Mouse (Mus musculus) hindbrain, embryonic 13.5 days (tissue): ENCODE results near the gene Muc2. TPM values are rescaled to one million over a fixed set of nuclear protein-coding genes. Genes with fewer than 3 reads are reported as not detected.
"Not testable (repeated sequence)": the region's sequence is repeated elsewhere in the genome, so short reads cannot be mapped to it uniquely, and the experiment has no call there.

Experiments used
- ATAC-seq: fragments of 200-750 bp; cut with Nextera tagmentation; 2 replicates; pipeline ENCODE4 v1.8.0; 2017; ENCODE audit warnings: moderate TSS enrichment; ENCODE audit not compliant: low FRiP score
- H3K27ac ChIP-seq: fragments of 300-500 bp; sonication (generic); 2 replicates; pipeline ENCODE4 v1.5.1; 2015; ENCODE audit warnings: inconsistent platforms, mild to moderate bottlenecking, moderate library complexity
- H3K27me3 ChIP-seq: fragments of 300-500 bp; sonication (generic); 2 replicates; pipeline ENCODE4 v1.6.1; 2015; ENCODE audit warnings: mild to moderate bottlenecking, inconsistent platforms
- H3K36me3 ChIP-seq: fragments of 300-500 bp; sonication (generic); 2 replicates; pipeline ENCODE4 v1.6.1; 2015; ENCODE audit warnings: mild to moderate bottlenecking, inconsistent platforms
- H3K4me1 ChIP-seq: fragments of 300-500 bp; sonication (generic); replicated peaks from 2 replicates; pipeline ENCODE4 v1.6.1; 2015; ENCODE audit warnings: inconsistent platforms
- H3K4me2 ChIP-seq: fragments of 300-500 bp; sonication (generic); 2 replicates; pipeline ENCODE4 v1.6.1; 2015; ENCODE audit warnings: inconsistent platforms, mild to moderate bottlenecking, moderate library complexity
- H3K4me3 ChIP-seq: fragments of 300-500 bp; sonication (generic); 2 replicates; pipeline ENCODE4 v1.5.1; 2015; ENCODE audit warnings: mild to moderate bottlenecking, inconsistent platforms
- H3K9ac ChIP-seq: fragments of 300-500 bp; sonication (generic); 2 replicates; pipeline ENCODE4 v1.6.1; 2015; ENCODE audit warnings: mild to moderate bottlenecking, inconsistent platforms
- H3K9me3 ChIP-seq: fragments of 300-500 bp; sonication (generic); 2 replicates; pipeline ENCODE4 v1.6.1; 2016; ENCODE audit warnings: inconsistent platforms
- WGBS: fragments of 180-500 bp; shearing (Covaris S2); methylation state at CpG from one replicate; pipeline ENCODE4 v1.1.7; 2015; 5-methylcytosine and 5-hydroxymethylcytosine counted together
- polyA plus RNA-seq: library from polyadenylated mRNA; unstranded; fragments of >200 nt; fragmentation: Nextera tagmentation; extraction: Ambion mirVana; gene quantifications from 2 replicates; pipeline ENCODE4 v1.2.1, GENCODE M21; 2015

Muc2 gene
- 0.14 and 0.38 TPM in 2 replicates for polyA plus RNA-seq

GRCm38 (mm10) chr7:141690040-141690439 lies at the start of gene Muc2:
Gene Muc2 (plus strand): TSS chr7:141690340.
- Histone ChIP-seq H3K4me2 (no peak within 1 kb of the TSS), H3K36me3 (no peaks in the 10 kb centered on the region), H3K4me3 (no peak within 1 kb of the TSS), H3K4me1 (0 out of 2 replicates have a peak, but pooled peaks cover 7% of the 10 kb centered on the region), H3K27me3 (no peaks in the 10 kb centered on the region), H3K27ac (no peak within 1 kb of the TSS), H3K9me3 (no peaks in the 10 kb centered on the region), H3K9ac (no peak within 1 kb of the TSS)
- ATAC-seq = no peak
- WGBS = 89% methylated on average over 8 of the region's 8 CpGs

GRCm38 (mm10) chr7:141642375-141642774 lies 47.8 kb upstream of the Muc2 start:
- no peak overlapping the region for H3K4me3 ChIP-seq
- H3K36me3 ChIP-seq = no peaks in the 10 kb centered on the region
- no peak overlapping the region for H3K9ac ChIP-seq
- H3K27me3 ChIP-seq = no peaks in the 10 kb centered on the region
- no peaks in the 10 kb centered on the region for H3K9me3 ChIP-seq
- ATAC-seq = no peak
- no peak overlapping the region for H3K27ac ChIP-seq
- H3K4me1 ChIP-seq = no peaks in the 10 kb centered on the region
- 89% methylated on average over 1 of the region's 1 CpGs for WGBS
- H3K4me2 ChIP-seq = no peak overlapping the region

GRCm38 (mm10) chr7:141643160-141643559 lies 47.0 kb upstream of the Muc2 start:
- H3K27ac ChIP-seq = no peak overlapping the region
- ATAC-seq = no peak
- no peaks in the 10 kb centered on the region for H3K9me3 ChIP-seq
- no peak overlapping the region for H3K4me2 ChIP-seq
- 43% methylated on average over 3 of the region's 3 CpGs for WGBS
- H3K36me3 ChIP-seq = no peaks in the 10 kb centered on the region
- H3K4me1 ChIP-seq = no peaks in the 10 kb centered on the region
- H3K9ac ChIP-seq = no peak overlapping the region
- no peak overlapping the region for H3K4me3 ChIP-seq
- H3K27me3 ChIP-seq = no peaks in the 10 kb centered on the region

GRCm38 (mm10) chr7:141647083-141647482 lies 43.1 kb upstream of the Muc2 start:
- Histone ChIP-seq H3K27ac (no peak overlapping the region), H3K4me2 (no peak overlapping the region), H3K9ac (no peak overlapping the region), H3K4me1 (no peaks in the 10 kb centered on the region), H3K4me3 (no peak overlapping the region), H3K9me3 (no peaks in the 10 kb centered on the region), H3K27me3 (no peaks in the 10 kb centered on the region), H3K36me3 (no peaks in the 10 kb centered on the region)
- ATAC-seq = no peak
- 84% methylated on average over 2 of the region's 2 CpGs for WGBS

- no peaks in the 10 kb centered on the region for H3K9me3 ChIP-seq
- no peak for ATAC-seq
- no peak overlapping the region for H3K4me2 ChIP-seq
- 85% methylated on average over 11 of the region's 11 CpGs for WGBS
- H3K27ac ChIP-seq = no peak overlapping the region
- no peaks in the 10 kb centered on the region for H3K36me3 ChIP-seq
- H3K27me3 ChIP-seq = no peaks in the 10 kb centered on the region
- H3K4me1 ChIP-seq = no peaks in the 10 kb centered on the region
- no peak overlapping the region for H3K4me3 ChIP-seq
- no peak overlapping the region for H3K9ac ChIP-seq
Observed at GRCm38 (mm10) chr7:141647815-141648214, 42.3 kb upstream of the Muc2 start.

GRCm38 (mm10) chr7:141652191-141652590 lies 37.9 kb upstream of the Muc2 start:
- 55% methylated on average over 7 of the region's 7 CpGs for WGBS
- Histone ChIP-seq H3K4me3 (no peak overlapping the region), H3K4me2 (no peak overlapping the region), H3K9me3 (no peaks in the 10 kb centered on the region), H3K9ac (no peak overlapping the region), H3K27me3 (no peaks in the 10 kb centered on the region), H3K27ac (no peak overlapping the region), H3K36me3 (no peaks in the 10 kb centered on the region), H3K4me1 (0 out of 2 replicates have a peak, but pooled peaks cover 3% of the 10 kb centered on the region)
- no peak for ATAC-seq

GRCm38 (mm10) chr7:141660346-141660745 lies 29.8 kb upstream of the Muc2 start:
- 87% methylated on average over 1 of the region's 1 CpGs for WGBS
- H3K9me3 ChIP-seq = no peaks in the 10 kb centered on the region
- no peak for ATAC-seq
- H3K9ac ChIP-seq = no peak overlapping the region
- no peaks in the 10 kb centered on the region for H3K36me3 ChIP-seq
- no peaks in the 10 kb centered on the region for H3K4me1 ChIP-seq
- H3K4me3 ChIP-seq = no peak overlapping the region
- no peak overlapping the region for H3K27ac ChIP-seq
- H3K4me2 ChIP-seq = no peak overlapping the region
- H3K27me3 ChIP-seq = no peaks in the 10 kb centered on the region

- WGBS = 80% methylated on average over 3 of the region's 3 CpGs
- H3K9ac ChIP-seq = no peak overlapping the region
- no peaks in the 10 kb centered on the region for H3K36me3 ChIP-seq
- no peaks in the 10 kb centered on the region for H3K27me3 ChIP-seq
- H3K4me3 ChIP-seq = no peak overlapping the region
- no peak overlapping the region for H3K4me2 ChIP-seq
- ATAC-seq = no peak
- H3K9me3 ChIP-seq = no peaks in the 10 kb centered on the region
- no peaks in the 10 kb centered on the region for H3K4me1 ChIP-seq
- no peak overlapping the region for H3K27ac ChIP-seq
Observed at GRCm38 (mm10) chr7:141661481-141661880, 28.7 kb upstream of the Muc2 start.

- Histone ChIP-seq H3K4me2 (no peak overlapping the region), H3K27me3 (no peaks in the 10 kb centered on the region), H3K9me3 (no peaks in the 10 kb centered on the region), H3K4me1 (no peaks in the 10 kb centered on the region), H3K27ac (no peak overlapping the region), H3K36me3 (no peaks in the 10 kb centered on the region), H3K9ac (no peak overlapping the region), H3K4me3 (no peak overlapping the region)
- ATAC-seq = no peak
- WGBS = 69% methylated on average over 5 of the region's 5 CpGs
Observed at GRCm38 (mm10) chr7:141662223-141662622, 27.9 kb upstream of the Muc2 start.

GRCm38 (mm10) chr7:141666190-141666589 lies 23.9 kb upstream of the Muc2 start:
- H3K9ac ChIP-seq = no peak overlapping the region
- no peak overlapping the region for H3K27ac ChIP-seq
- no peak overlapping the region for H3K4me2 ChIP-seq
- no peak overlapping the region for H3K4me3 ChIP-seq
- no peaks in the 10 kb centered on the region; the same call in 1 of the 2 replicates for H3K9me3 ChIP-seq
- no peaks in the 10 kb centered on the region for H3K27me3 ChIP-seq
- no peaks in the 10 kb centered on the region for H3K36me3 ChIP-seq
- ATAC-seq = no peak
- H3K4me1 ChIP-seq = no peaks in the 10 kb centered on the region
- WGBS = 13% methylated on average over 4 of the region's 4 CpGs

GRCm38 (mm10) chr7:141669097-141669496 lies 21.0 kb upstream of the Muc2 start:
- not testable (repeated sequence) for H3K4me1 ChIP-seq, H3K36me3 ChIP-seq, H3K27ac ChIP-seq, H3K9ac ChIP-seq, H3K4me3 ChIP-seq, H3K27me3 ChIP-seq, ATAC-seq, H3K4me2 ChIP-seq, H3K9me3 ChIP-seq
- WGBS = 87% methylated on average over 3 of the region's 3 CpGs

- Histone ChIP-seq H3K4me2 (no peak overlapping the region), H3K36me3 (no peaks in the 10 kb centered on the region), H3K27me3 (no peaks in the 10 kb centered on the region), H3K27ac (no peak overlapping the region), H3K9ac (no peak overlapping the region), H3K4me3 (no peak overlapping the region), H3K9me3 (no peaks in the 10 kb centered on the region; the same call in 1 of the 2 replicates), H3K4me1 (no peaks in the 10 kb centered on the region)
- WGBS = 88% methylated on average over 4 of the region's 4 CpGs
- no peak for ATAC-seq
Observed at GRCm38 (mm10) chr7:141670999-141671398, 19.1 kb upstream of the Muc2 start.

- no peaks in the 10 kb centered on the region; the same call in 1 of the 2 replicates for H3K9me3 ChIP-seq
Observed at GRCm38 (mm10) chr7:141671626-141672291, 18.4 kb upstream of the Muc2 start.

More at GRCm38 (mm10) chr7:141671626-141672291, 18.4 kb upstream of the Muc2 start:
- Histone ChIP-seq H3K4me1 (no peaks in the 10 kb centered on the region), H3K36me3 (no peaks in the 10 kb centered on the region), H3K27ac (no peak overlapping the region), H3K4me3 (no peak overlapping the region), H3K9ac (no peak overlapping the region), H3K27me3 (no peaks in the 10 kb centered on the region), H3K4me2 (no peak overlapping the region)
- ATAC-seq = no peak
- WGBS = 81% methylated on average over 5 of the region's 5 CpGs
